Comparison of ENCODE assay signal across 16 mouse cellular contexts in genomic region chr7:99120865-99121521, GRCm38 (mm10). TPM values are rescaled to one million over a fixed set of nuclear protein-coding genes. Genes with fewer than 3 reads are reported as not detected.
DNase-seq lines count a peak whose midpoint lies in the region; ATAC-seq and TF ChIP-seq lines count a peak whose summit lies in the region.
"Had no signal": no experiment of that assay in that cellular context is flagged by ENCODE, and none has a peak within 500 bp of the region (broad histone marks: within the 10 kb centered on the region; RNA-seq: fewer than 3 reads in every experiment).

No protein-coding gene starts in this region.

- H3K9me3 ChIP-seq in liver, embryonic 15.5 days (replicated peaks), result no peaks in the 10 kb centered on the region
- no peaks in the 10 kb centered on the region for H3K9me3 ChIP-seq in lung, postnatal 0 days (ENCODE audit: low read length)
- H3K9me3 ChIP-seq: hindbrain, embryonic 13.5 days had no signal

- H3K79me2 ChIP-seq in liver, adult 2 months (ENCODE audit: control insufficient read depth, insufficient read depth, low read length), result peaks cover 37% of the 10 kb centered on the region

- 0 out of 2 replicates have a peak overlapping the region, but pooled peaks have one; percentile 8 for H3K4me2 ChIP-seq in liver, embryonic 15.5 days
- no peak overlapping the region for H3K4me2 ChIP-seq in lung, postnatal 0 days (replicated peaks; ENCODE audit: low read depth, low read length)
- H3K4me2 ChIP-seq: hindbrain, embryonic 13.5 days had no signal

- H3K27ac ChIP-seq in liver, adult 2 months (replicated peaks; ENCODE audit: insufficient read depth, low read depth, low read length), result peak overlapping the region; percentile 50
- peak overlapping the region; percentile 62 for H3K27ac ChIP-seq in liver, embryonic 15.5 days (replicated peaks)
- H3K27ac ChIP-seq in lung, postnatal 0 days (ENCODE audit: low read length), result no peak overlapping the region
- H3K27ac ChIP-seq: hindbrain, embryonic 13.5 days; midbrain, embryonic 10.5 days; stomach, postnatal 0 days had no signal

- TF ChIP-seq CTCF in liver, adult 2 months (IDR thresholded peaks at IDR 0.05; ENCODE audit: low read depth, low read length), result no peak
- no peak for TF ChIP-seq CTCF in lung, postnatal 0 days (IDR thresholded peaks at IDR 0.05)

- ATAC-seq in liver, embryonic 15.5 days (ENCODE audit: insufficient read depth), result 0 out of 2 replicates have a peak, but pooled peaks have one; percentile 23
- no peak for ATAC-seq in lung, postnatal 0 days
- ATAC-seq: forebrain, embryonic 16.5 days; intestine, postnatal 0 days had no signal

- no peak for TF ChIP-seq EP300 in lung, postnatal 0 days (IDR thresholded peaks at IDR 0.05)

- DNase-seq in liver, adult 2 months (ENCODE audit: extremely low read depth, low read depth, low spot score), result peak; percentile 85
- DNase-seq in liver, result no peak
- peak; percentile 19 for DNase-seq in CD4-positive helper T cell, adult 2 months (ENCODE audit: low read depth, low spot score)
- DNase-seq in thymus, postnatal 0 days (ENCODE audit: low spot score), result peak; percentile 79
- no peak for DNase-seq in lung, postnatal 0 days (ENCODE audit: low spot score)
- no peak for DNase-seq in adrenal gland, postnatal 14 days
- DNase-seq in urinary bladder, postnatal 14 days (ENCODE audit: low spot score), result no peak
- DNase-seq: cerebellum, adult 8-10 months; right cerebral cortex, postnatal 25 days had no signal

- 38% methylated on average over 5 of the region's 5 CpGs for WGBS in liver, adult 2 months
- 41% methylated on average over 5 of the region's 5 CpGs for WGBS in liver, embryonic 15.5 days (ENCODE audit: insufficient replicate concordance)
- WGBS in lung, postnatal 0 days, result 65% methylated on average over 5 of the region's 5 CpGs

- peaks cover 34% of the 10 kb centered on the region for H3K4me1 ChIP-seq in liver, adult 2 months (ENCODE audit: control insufficient read depth, insufficient read depth, low read length)
- peaks cover 26% of the 10 kb centered on the region for H3K4me1 ChIP-seq in liver, embryonic 15.5 days (replicated peaks)
- no peaks in the 10 kb centered on the region for H3K4me1 ChIP-seq in lung, postnatal 0 days (ENCODE audit: insufficient read depth, low read depth, low read length)
- H3K4me1 ChIP-seq: hindbrain, embryonic 13.5 days had no signal

- no peak overlapping the region for H3K9ac ChIP-seq in liver, adult 2 months (ENCODE audit: low read depth, low read length)
- H3K9ac ChIP-seq in liver, embryonic 15.5 days, result no peak overlapping the region
- no peak overlapping the region for H3K9ac ChIP-seq in lung, postnatal 0 days (replicated peaks; ENCODE audit: low read depth)
- H3K9ac ChIP-seq: hindbrain, embryonic 13.5 days had no signal

- no peaks in the 10 kb centered on the region for H3K36me3 ChIP-seq in liver, adult 2 months (ENCODE audit: control insufficient read depth, insufficient read depth, low read length)
- 0 out of 2 replicates have a peak, but pooled peaks cover 11% of the 10 kb centered on the region for H3K36me3 ChIP-seq in liver, embryonic 15.5 days (replicated peaks)
- no peaks in the 10 kb centered on the region for H3K36me3 ChIP-seq in lung, postnatal 0 days (ENCODE audit: insufficient read depth, low read length)
- H3K36me3 ChIP-seq: hindbrain, embryonic 13.5 days had no signal

- no peak overlapping the region for H3K4me3 ChIP-seq in liver, adult 2 months (ENCODE audit: insufficient read depth, low read depth, low read length)
- no peak overlapping the region for H3K4me3 ChIP-seq in liver, embryonic 15.5 days (replicated peaks)
- no peak overlapping the region for H3K4me3 ChIP-seq in lung, postnatal 0 days (ENCODE audit: low read depth, low read length)
- H3K4me3 ChIP-seq: erythroblast, embryonic 14.5 days; hindbrain, embryonic 13.5 days; midbrain, embryonic 10.5 days had no signal

- H3K27me3 ChIP-seq in liver, adult 2 months (ENCODE audit: control insufficient read depth, insufficient read depth, low read length), result no peaks in the 10 kb centered on the region
- H3K27me3 ChIP-seq in liver, embryonic 15.5 days, result no peaks in the 10 kb centered on the region
- no peaks in the 10 kb centered on the region for H3K27me3 ChIP-seq in lung, postnatal 0 days (replicated peaks; ENCODE audit: insufficient read depth, low read length)
- H3K27me3 ChIP-seq: hindbrain, embryonic 13.5 days had no signal

- no peak for TF ChIP-seq POLR2A in liver, adult 2 months (IDR thresholded peaks at IDR 0.05; ENCODE audit: extremely low read depth, insufficient read depth, low read length)

RNA-seq across cellular contexts. Expression of gene Uvrag, which starts 19.9 kb away (rescaled TPM):
- 18.3 and 19.9 TPM in 2 replicates for total RNA-seq in liver, adult 2 months (2014; rRNA removed)
- polyA plus RNA-seq in liver, adult 2 months (2012; rRNA removed), result 11.4 and 12.2 TPM in 2 replicates
- 8.3 and 9.7 TPM in 2 replicates for polyA plus RNA-seq in liver, embryonic 15.5 days (2015; fragmentation: Nextera tagmentation; extraction: Ambion mirVana)
- 25.8 and 30.9 TPM in 2 replicates for polyA plus RNA-seq in thymus, postnatal 0 days (2015; fragmentation: Nextera tagmentation; extraction: Ambion mirVana)
- polyA plus RNA-seq in lung, postnatal 0 days (2015; fragmentation: Nextera tagmentation; extraction: Ambion mirVana), result 23.4 and 28.6 TPM in 2 replicates
- total RNA-seq in adrenal gland, postnatal 14 days (2021), result 33.7 and 42.3 TPM in 2 replicates

Comparison
In these comparisons a context has a peak if more than half of its experiments do, and no peak if none do; other contexts are left out.
1. DNase-seq: peak in liver, adult 2 months (single experiment), CD4-positive helper T cell, adult 2 months (single experiment) and thymus, postnatal 0 days (single experiment); none in liver (single experiment), lung, postnatal 0 days (single experiment), adrenal gland, postnatal 14 days (single experiment) and urinary bladder, postnatal 14 days (single experiment).